Mouse (Mus musculus): ENCODE results near the gene Gm20870. TPM values are rescaled to one million over a fixed set of nuclear protein-coding genes. Genes with fewer than 3 reads are reported as not detected.
"Not testable (repeated sequence)": the region's sequence is repeated elsewhere in the genome, so short reads cannot be mapped to it uniquely, and the experiment has no call there.

Gm20870 gene
- polyA plus RNA-seq (2016; fragmentation: Nextera tagmentation; extraction: Ambion mirVana): not detected in 2 replicates

DNA sequence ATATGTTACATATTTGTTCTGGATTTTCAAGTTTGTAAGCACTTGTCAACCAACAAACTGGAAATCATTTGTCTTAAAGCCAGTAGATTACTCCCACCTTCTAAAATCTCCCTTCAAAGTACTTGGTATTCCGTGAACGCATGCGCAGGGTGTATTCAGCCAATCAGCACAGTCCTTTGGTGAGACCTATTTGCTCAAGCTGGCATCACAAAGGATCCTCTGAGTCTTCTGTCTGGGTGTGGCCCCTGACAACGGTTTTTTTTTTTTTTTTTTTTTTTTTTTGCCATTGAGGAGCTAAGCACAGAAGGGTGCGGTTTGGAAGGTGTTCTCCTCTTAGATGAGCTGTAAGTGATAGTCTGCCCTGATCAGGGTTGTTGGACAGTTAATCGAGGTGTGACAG lies at the start of gene Gm20870:
Gene Gm20870 (plus strand): TSS at position 301 of the 400 bp plus-strand sequence.
- not testable (repeated sequence) for DNase-seq (ENCODE audit: extremely low spot score, low spot score); H3K4me3 ChIP-seq; H3K27ac ChIP-seq; H3K36me3 ChIP-seq (replicated peaks); H3K9me3 ChIP-seq; H3K4me1 ChIP-seq; H3K27me3 ChIP-seq (ENCODE audit: poor library complexity, severe bottlenecking)
- no CpG with 5 or more reads among the region's 6 CpGs for WGBS

Other genes starting within 250 kb of the Gm20870 start
- not detected in 2 replicates for gene Gm20869, start 222.6 kb upstream of the Gm20870 start, polyA plus RNA-seq (2016; fragmentation: Nextera tagmentation; extraction: Ambion mirVana)

All from forebrain, embryonic 10.5 days (tissue).